Mouse (Mus musculus) erythroblast, embryonic 14.5 days (primary cell): Measurements from ENCODE around the gene Arid4b.

Experiments
- GATA1 ChIP-seq: IDR thresholded peaks from 2 replicates; pipeline ENCODE4 v1.6.1; 2012; ENCODE audit warnings: low read length, inconsistent platforms, mixed read lengths
- TAL1 ChIP-seq: IDR thresholded peaks from 3 replicates; pipeline ENCODE4 v1.6.1; 2012; ENCODE audit warnings: low read length, inconsistent platforms, mixed read lengths

DNA sequence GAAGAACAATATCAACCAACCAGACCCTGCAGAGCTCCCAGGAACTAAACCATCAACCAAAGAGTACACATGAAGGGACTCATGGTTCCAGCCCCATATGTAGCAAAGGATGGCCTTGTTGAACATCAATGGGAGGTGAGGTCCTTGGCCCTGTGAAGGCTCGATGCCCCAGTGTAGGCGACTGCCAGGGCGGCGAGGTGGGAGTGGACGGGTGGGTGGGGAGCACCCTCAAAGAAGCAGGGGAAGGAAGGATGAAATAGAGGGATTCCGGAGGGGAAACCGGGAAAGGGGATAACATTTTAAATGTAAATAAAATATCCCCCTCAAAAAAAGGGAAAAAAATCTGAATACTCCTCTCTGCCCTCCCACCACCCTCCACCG lies 24.1 kb upstream of the Arid4b start:
- no peak for TF ChIP-seq GATA1
- no peak for TF ChIP-seq TAL1
